Mouse (Mus musculus): ENCODE measurements around the gene Tbcel. TPM values are rescaled to one million over a fixed set of nuclear protein-coding genes. Genes with fewer than 3 reads are reported as not detected.

The Tbcel gene
- polyA plus RNA-seq, 1 experiment from 2014 or later = 13.0 TPM

DNA sequence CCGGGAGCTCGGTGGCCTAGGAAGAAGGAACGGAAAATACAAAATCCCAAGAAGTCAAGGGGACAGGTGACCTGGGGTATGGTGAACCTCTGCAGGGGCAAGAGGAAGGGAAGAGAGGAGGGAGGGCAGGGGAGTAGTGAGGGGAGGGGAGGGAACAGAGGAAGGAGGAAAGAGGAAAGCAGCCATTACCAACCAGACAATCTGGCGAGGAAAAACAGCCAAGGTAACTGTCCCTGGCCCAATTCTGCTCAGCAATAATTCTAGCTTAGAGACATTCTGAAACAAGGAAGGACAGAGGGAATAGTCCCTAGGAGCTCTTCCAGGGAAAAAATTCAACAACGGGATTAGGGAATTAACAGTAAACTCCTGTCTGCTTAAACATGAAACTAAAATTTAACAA lies 88.8 kb downstream of the Tbcel start:
- no peak for ATAC-seq (ENCODE audit: low read depth)
- peaks cover 9% of the 10 kb centered on the region for H3K36me3 ChIP-seq (ENCODE audit: control insufficient read depth, insufficient read depth)
- no peak overlapping the region for H3K27ac ChIP-seq (ENCODE audit: low read length)
- H3K4me1 ChIP-seq (ENCODE audit: control insufficient read depth, low read depth, low read length) = no peaks in the 10 kb centered on the region
- no peak overlapping the region for H3K9ac ChIP-seq (ENCODE audit: low read depth, low read length)
- no peaks in the 10 kb centered on the region for H3K9me3 ChIP-seq (replicated peaks; ENCODE audit: control insufficient read depth, low read length)
- no peaks in the 10 kb centered on the region for H3K27me3 ChIP-seq (ENCODE audit: control insufficient read depth, insufficient read depth, low read depth, low read length)
- WGBS (ENCODE audit: insufficient replicate concordance) = 79% methylated on average over 5 of the region's 5 CpGs
- H3K4me3 ChIP-seq (ENCODE audit: low read depth, low read length) = no peak overlapping the region
- H3K4me2 ChIP-seq (ENCODE audit: low read depth, low read length) = no peak overlapping the region

DNA sequence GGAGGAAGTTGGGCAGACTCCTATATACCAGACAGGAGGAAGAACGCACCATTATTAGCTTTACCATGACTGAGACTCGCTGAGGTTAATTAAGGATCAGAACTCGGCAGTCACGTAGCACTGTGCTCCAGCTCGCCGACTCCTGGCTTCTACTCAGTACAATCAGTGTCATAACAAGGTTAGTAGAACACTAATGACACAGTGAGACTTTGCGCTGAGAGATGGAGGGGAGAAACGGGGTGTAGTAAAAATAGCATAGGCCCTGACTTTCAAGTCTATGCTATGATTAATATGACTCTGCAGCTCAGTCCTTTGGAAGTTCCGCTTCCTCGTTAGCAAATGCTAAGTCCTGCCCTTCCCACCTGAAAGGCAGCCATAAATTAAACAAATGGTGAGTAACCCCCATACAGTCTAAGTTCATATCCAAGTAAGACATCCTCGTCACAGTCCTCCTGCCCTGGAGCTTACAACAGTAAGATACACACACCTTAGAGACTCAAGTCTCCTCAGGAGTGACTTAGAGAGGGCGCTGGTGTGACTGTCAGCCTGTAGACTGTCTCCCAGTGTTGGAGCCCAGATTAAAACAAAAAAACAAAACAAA lies 90.2 kb downstream of the Tbcel start:
- no peak overlapping the region for H3K27ac ChIP-seq (ENCODE audit: low read length)
- ATAC-seq (ENCODE audit: low read depth) = no peak

DNA sequence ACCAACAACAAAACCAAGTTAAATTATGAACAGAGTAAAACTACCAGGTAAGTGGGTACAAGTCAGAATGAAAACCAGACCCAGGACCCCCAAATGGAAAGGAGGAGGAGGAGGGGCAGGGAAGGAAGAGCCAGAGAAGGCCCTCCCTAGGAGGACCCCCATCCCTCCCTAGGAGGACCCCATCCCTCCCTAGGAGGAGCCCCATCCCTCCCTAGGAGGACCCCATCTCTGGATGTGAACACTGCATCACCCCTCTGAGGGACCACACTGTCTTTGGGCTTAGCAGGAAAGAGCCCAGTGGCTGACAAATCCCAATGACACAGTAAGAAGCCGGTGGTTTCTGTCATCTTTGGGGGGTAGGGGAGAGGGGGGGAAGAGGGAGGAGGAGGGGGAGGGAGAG lies 92.4 kb downstream of the Tbcel start:
- no peak overlapping the region for H3K4me2 ChIP-seq (ENCODE audit: low read depth, low read length)
- no peak overlapping the region for H3K27ac ChIP-seq (ENCODE audit: low read length)
- WGBS (ENCODE audit: insufficient replicate concordance) = 67% methylated on average over 1 of the region's 1 CpGs
- H3K27me3 ChIP-seq (ENCODE audit: control insufficient read depth, insufficient read depth, low read depth, low read length) = no peaks in the 10 kb centered on the region
- H3K4me1 ChIP-seq (ENCODE audit: control insufficient read depth, low read depth, low read length) = no peaks in the 10 kb centered on the region; the same call in 1 of the 2 replicates
- H3K9me3 ChIP-seq (replicated peaks; ENCODE audit: control insufficient read depth, low read length) = no peaks in the 10 kb centered on the region
- ATAC-seq (ENCODE audit: low read depth) = no peak
- no peak overlapping the region for H3K9ac ChIP-seq (ENCODE audit: low read depth, low read length)
- no peak overlapping the region for H3K4me3 ChIP-seq (ENCODE audit: low read depth, low read length)
- peaks cover 5% of the 10 kb centered on the region; the same call in 1 of the 2 replicates for H3K36me3 ChIP-seq (ENCODE audit: control insufficient read depth, insufficient read depth)

More for the DNA sequence above, 90.2 kb downstream of the Tbcel start:
- no peaks in the 10 kb centered on the region for H3K4me1 ChIP-seq (ENCODE audit: control insufficient read depth, low read depth, low read length)
- H3K9me3 ChIP-seq (replicated peaks; ENCODE audit: control insufficient read depth, low read length) = no peaks in the 10 kb centered on the region
- H3K27me3 ChIP-seq (ENCODE audit: control insufficient read depth, insufficient read depth, low read depth, low read length) = no peaks in the 10 kb centered on the region
- H3K9ac ChIP-seq (ENCODE audit: low read depth, low read length) = no peak overlapping the region
- WGBS (ENCODE audit: insufficient replicate concordance) = 80% methylated on average over 12 of the region's 12 CpGs
- peaks cover 9% of the 10 kb centered on the region for H3K36me3 ChIP-seq (ENCODE audit: control insufficient read depth, insufficient read depth)
- no peak overlapping the region for H3K4me2 ChIP-seq (ENCODE audit: low read depth, low read length)
- H3K4me3 ChIP-seq (ENCODE audit: low read depth, low read length) = no peak overlapping the region

DNA sequence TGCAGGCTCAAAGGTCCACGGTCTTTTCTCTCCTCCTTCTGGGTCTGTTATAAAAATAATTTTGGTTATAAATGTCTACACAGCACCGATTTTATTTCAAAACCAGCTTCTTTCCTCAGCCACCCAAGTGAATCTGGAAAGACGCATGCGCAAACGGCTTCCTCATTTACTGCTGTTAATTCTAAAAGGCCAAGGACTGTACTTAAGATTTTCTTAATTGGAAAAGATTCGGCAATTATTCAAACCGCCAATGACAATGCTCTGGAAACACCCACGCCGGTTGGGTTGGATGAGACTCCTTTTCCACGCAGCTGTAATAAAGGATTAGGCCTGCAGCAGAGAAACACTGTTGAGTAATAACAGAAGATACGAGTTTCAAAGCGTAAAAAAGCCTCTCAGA lies 94.3 kb downstream of the Tbcel start:
- H3K4me1 ChIP-seq (ENCODE audit: control insufficient read depth, low read depth, low read length) = no peaks in the 10 kb centered on the region; the same call in 1 of the 2 replicates
- H3K27me3 ChIP-seq (ENCODE audit: control insufficient read depth, insufficient read depth, low read depth, low read length) = no peaks in the 10 kb centered on the region
- 81% methylated on average over 12 of the region's 12 CpGs for WGBS (ENCODE audit: insufficient replicate concordance)
- H3K9me3 ChIP-seq (replicated peaks; ENCODE audit: control insufficient read depth, low read length) = no peaks in the 10 kb centered on the region
- H3K9ac ChIP-seq (ENCODE audit: low read depth, low read length) = no peak overlapping the region
- H3K36me3 ChIP-seq (ENCODE audit: control insufficient read depth, insufficient read depth) = peaks cover 5% of the 10 kb centered on the region; the same call in 1 of the 2 replicates
- no peak overlapping the region for H3K27ac ChIP-seq (ENCODE audit: low read length)
- no peak overlapping the region for H3K4me2 ChIP-seq (ENCODE audit: low read depth, low read length)
- no peak for ATAC-seq (ENCODE audit: low read depth)
- H3K4me3 ChIP-seq (ENCODE audit: low read depth, low read length) = no peak overlapping the region

DNA sequence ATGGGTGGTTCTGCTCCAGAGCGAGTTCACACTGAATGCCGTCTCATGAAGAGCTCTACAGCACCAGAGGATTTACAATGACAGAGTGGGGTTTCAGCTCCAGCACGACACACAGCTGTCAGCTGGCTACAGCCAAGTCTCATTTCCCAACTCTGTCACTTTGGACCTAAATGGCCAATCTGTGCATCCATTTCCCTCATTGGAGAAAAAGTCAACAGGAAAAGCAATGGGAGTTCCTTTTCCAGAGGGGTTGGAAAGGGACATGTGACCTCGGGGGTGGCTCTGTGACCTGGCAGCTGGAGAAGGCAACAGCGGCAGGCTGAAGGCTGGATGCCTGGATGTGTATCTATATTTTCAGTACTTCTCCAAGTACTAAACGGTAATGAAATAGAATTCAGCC lies 96.3 kb downstream of the Tbcel start:
- peak; percentile 56 for ATAC-seq (ENCODE audit: low read depth)
- Histone ChIP-seq H3K27ac (ENCODE audit: low read length) (no peak overlapping the region), H3K4me1 (ENCODE audit: control insufficient read depth, low read depth, low read length) (no peaks in the 10 kb centered on the region; the same call in 1 of the 2 replicates), H3K27me3 (ENCODE audit: control insufficient read depth, insufficient read depth, low read depth, low read length) (no peaks in the 10 kb centered on the region), H3K4me3 (ENCODE audit: low read depth, low read length) (no peak overlapping the region), H3K9ac (ENCODE audit: low read depth, low read length) (no peak overlapping the region), H3K4me2 (ENCODE audit: low read depth, low read length) (no peak overlapping the region), H3K9me3 (replicated peaks; ENCODE audit: control insufficient read depth, low read length) (no peaks in the 10 kb centered on the region), H3K36me3 (ENCODE audit: control insufficient read depth, insufficient read depth) (peaks cover 5% of the 10 kb centered on the region; the same call in 1 of the 2 replicates)
- 74% methylated on average over 6 of the region's 6 CpGs for WGBS (ENCODE audit: insufficient replicate concordance)

DNA sequence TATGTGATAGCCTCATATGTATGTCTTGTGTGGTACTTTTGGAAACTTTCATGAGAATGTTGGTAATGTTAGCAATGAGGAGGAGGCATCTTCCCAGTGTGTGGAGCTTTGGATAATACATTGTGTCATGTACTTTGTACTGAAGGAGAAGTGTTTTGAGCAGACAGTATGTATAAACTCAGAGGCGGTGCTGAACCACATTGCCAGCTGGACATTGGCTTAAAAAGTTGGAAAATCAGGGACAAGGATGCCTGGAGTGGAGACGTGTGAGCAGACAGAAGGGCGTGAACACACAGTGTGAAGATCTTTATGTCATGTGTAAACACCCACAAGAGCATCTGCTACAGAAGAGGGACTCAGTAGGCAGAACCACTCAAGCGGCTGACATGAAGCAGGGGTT lies 101.9 kb downstream of the Tbcel start:
- Histone ChIP-seq H3K4me1 (ENCODE audit: control insufficient read depth, low read depth, low read length) (no peaks in the 10 kb centered on the region; the same call in 1 of the 2 replicates), H3K27ac (ENCODE audit: low read length) (no peak overlapping the region), H3K9me3 (replicated peaks; ENCODE audit: control insufficient read depth, low read length) (no peaks in the 10 kb centered on the region), H3K4me3 (ENCODE audit: low read depth, low read length) (no peak overlapping the region), H3K27me3 (ENCODE audit: control insufficient read depth, insufficient read depth, low read depth, low read length) (no peaks in the 10 kb centered on the region), H3K36me3 (ENCODE audit: control insufficient read depth, insufficient read depth) (no peaks in the 10 kb centered on the region), H3K9ac (ENCODE audit: low read depth, low read length) (no peak overlapping the region), H3K4me2 (ENCODE audit: low read depth, low read length) (no peak overlapping the region)
- ATAC-seq (ENCODE audit: low read depth) = no peak
- WGBS (ENCODE audit: insufficient replicate concordance) = 67% methylated on average over 4 of the region's 4 CpGs

DNA sequence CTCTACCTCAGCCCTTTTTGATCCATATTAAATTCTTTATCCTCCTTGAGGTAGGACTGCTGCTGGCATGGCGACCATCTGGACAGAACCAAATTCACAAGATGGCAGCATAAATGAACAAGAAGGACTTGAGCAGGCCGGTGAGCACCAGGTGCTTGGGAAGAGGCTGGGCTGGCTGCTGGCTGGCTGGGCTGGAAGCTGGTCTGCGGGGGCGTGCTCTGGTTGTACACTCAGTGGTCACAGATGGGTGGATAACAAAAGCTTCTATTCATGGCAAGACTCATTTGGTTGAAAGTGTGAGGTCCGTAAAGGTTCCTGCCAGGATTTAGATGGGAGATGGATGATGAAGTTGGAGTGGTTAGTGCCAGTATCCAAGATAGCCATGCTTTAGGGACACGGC lies 106.1 kb downstream of the Tbcel start:
- Histone ChIP-seq H3K9ac (ENCODE audit: low read depth, low read length) (no peak overlapping the region), H3K4me2 (ENCODE audit: low read depth, low read length) (no peak overlapping the region), H3K27me3 (ENCODE audit: control insufficient read depth, insufficient read depth, low read depth, low read length) (no peaks in the 10 kb centered on the region), H3K36me3 (ENCODE audit: control insufficient read depth, insufficient read depth) (no peaks in the 10 kb centered on the region), H3K4me1 (ENCODE audit: control insufficient read depth, low read depth, low read length) (no peaks in the 10 kb centered on the region), H3K4me3 (ENCODE audit: low read depth, low read length) (no peak overlapping the region), H3K27ac (ENCODE audit: low read length) (no peak overlapping the region), H3K9me3 (replicated peaks; ENCODE audit: control insufficient read depth, low read length) (no peaks in the 10 kb centered on the region)
- no peak for ATAC-seq (ENCODE audit: low read depth)
- 70% methylated on average over 6 of the region's 6 CpGs for WGBS (ENCODE audit: insufficient replicate concordance)

DNA sequence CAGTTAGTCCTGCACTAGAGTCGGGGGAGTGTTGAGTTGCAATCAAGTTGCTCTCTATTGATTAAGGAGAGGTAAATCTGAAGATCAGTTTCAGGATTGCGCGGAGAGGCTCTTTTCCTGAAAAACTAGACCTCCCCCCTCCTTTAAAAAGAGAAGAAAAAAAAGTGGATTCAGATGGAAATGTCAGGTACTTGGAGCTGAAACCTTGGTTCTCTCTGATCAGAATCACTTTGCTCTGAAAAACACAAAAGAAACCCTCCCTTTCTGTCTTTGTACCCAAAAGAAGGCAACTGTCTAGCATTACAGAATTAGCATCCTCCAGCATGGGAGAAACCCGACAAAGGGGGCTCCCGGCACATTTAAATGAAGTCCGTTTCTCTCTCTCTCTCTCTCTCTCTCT lies 107.8 kb downstream of the Tbcel start, which contains the start of gene Tecta:
Tecta (minus strand) TSS at position 101 of the 400 bp plus-strand sequence.
- Histone ChIP-seq H3K4me1 (ENCODE audit: control insufficient read depth, low read depth, low read length) (no peaks in the 10 kb centered on the region), H3K9ac (ENCODE audit: low read depth, low read length) (no peak within 1 kb of the TSS), H3K36me3 (ENCODE audit: control insufficient read depth, insufficient read depth) (no peaks in the 10 kb centered on the region), H3K27ac (ENCODE audit: low read length) (no peak within 1 kb of the TSS), H3K4me3 (ENCODE audit: low read depth, low read length) (no peak within 1 kb of the TSS), H3K4me2 (ENCODE audit: low read depth, low read length) (no peak within 1 kb of the TSS), H3K9me3 (replicated peaks; ENCODE audit: control insufficient read depth, low read length) (no peaks in the 10 kb centered on the region), H3K27me3 (ENCODE audit: control insufficient read depth, insufficient read depth, low read depth, low read length) (no peaks in the 10 kb centered on the region)
- ATAC-seq (ENCODE audit: low read depth) = no peak
- whole genome bisulfite sequencing (ENCODE audit: insufficient replicate concordance) = 73% methylated on average over 6 of the region's 6 CpGs

DNA sequence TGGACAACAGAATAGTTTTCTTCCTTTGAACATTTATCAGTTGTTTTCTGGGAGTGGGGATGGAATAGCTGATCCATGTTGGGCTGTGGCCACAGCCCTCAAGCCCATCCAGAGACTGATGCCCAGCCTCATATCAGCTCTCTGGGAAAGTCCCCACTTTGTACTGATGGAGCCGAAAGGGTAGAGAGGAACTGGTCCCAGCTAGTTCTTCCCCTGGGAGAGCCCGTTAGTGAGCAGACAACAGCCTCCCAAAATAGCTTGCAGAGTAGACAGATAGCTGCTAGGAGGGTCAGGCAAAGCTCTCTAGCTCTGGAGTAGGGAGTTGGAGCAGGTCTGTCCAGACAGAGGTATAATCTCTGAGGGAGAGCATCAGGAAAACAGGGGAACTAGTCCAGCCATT lies 111.5 kb downstream of the Tbcel start:
- Histone ChIP-seq H3K4me2 (ENCODE audit: low read depth, low read length) (no peak overlapping the region), H3K9ac (ENCODE audit: low read depth, low read length) (no peak overlapping the region), H3K4me3 (ENCODE audit: low read depth, low read length) (no peak overlapping the region)

More for the DNA sequence above, 111.5 kb downstream of the Tbcel start:
- H3K27me3 ChIP-seq (ENCODE audit: control insufficient read depth, insufficient read depth, low read depth, low read length) = no peaks in the 10 kb centered on the region
- H3K27ac ChIP-seq (ENCODE audit: low read length) = no peak overlapping the region
- H3K4me1 ChIP-seq (ENCODE audit: control insufficient read depth, low read depth, low read length) = no peaks in the 10 kb centered on the region
- WGBS (ENCODE audit: insufficient replicate concordance) = 51% methylated on average over 2 of the region's 2 CpGs
- H3K9me3 ChIP-seq (replicated peaks; ENCODE audit: control insufficient read depth, low read length) = no peaks in the 10 kb centered on the region
- H3K36me3 ChIP-seq (ENCODE audit: control insufficient read depth, insufficient read depth) = no peaks in the 10 kb centered on the region
- ATAC-seq (ENCODE audit: low read depth) = no peak

Data from liver, embryonic 16.5 days (tissue).